Mouse (Mus musculus): ENCODE measurements around the gene Spats2.
"Not testable (repeated sequence)": the region's sequence is repeated elsewhere in the genome, so short reads cannot be mapped to it uniquely, and the experiment has no call there.

The Spats2 gene

GRCm38 (mm10) chr15:99151324-99151723, 25.6 kb downstream of the Spats2 start:
- no peak for DNase-seq

DNA sequence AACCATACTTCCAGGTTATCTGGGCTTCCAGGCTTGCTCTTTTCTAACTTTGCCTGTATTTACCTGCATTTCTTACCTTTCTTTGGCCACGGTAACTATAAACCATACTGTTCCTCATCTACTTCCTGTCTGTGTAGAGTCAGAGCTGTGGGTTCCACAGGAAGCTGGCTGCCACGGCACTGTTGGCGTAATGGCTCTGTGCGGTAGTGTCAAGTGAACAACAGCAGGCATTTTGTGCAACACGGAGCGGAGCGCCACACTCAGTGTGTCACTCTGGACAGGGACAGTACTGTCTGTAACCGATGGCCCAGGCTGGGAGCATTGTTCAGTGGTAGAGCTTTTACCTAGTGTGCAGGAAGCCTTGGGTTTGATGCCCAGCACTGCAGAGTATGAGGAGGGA, 27.8 kb downstream of the Spats2 start:
- no peak for DNase-seq

DNA sequence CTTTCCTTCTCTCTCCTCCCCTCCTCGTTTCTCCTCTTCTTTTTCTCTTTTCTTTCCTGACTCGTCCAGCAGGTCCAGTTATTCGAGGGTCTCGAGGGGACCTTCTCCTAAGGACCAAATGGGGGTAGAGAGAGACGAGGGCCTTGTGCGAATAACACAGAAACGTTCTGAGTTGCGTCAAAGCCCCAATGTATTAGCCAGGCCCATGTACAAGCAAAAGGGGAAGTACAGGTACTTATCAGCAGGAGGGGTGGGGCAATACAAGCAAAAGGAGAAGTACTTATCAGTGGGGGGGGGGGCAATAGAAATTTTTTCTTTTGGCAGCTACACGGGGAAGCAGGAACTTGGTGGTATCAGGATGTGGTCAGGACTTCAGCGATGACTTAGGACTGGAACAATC, 28.8 kb downstream of the Spats2 start:
- not testable (repeated sequence) for DNase-seq

- no peak for DNase-seq
These were observed 38.0 kb downstream of the Spats2 start for GRCm38 (mm10) chr15:99163512-99164365.

DNA sequence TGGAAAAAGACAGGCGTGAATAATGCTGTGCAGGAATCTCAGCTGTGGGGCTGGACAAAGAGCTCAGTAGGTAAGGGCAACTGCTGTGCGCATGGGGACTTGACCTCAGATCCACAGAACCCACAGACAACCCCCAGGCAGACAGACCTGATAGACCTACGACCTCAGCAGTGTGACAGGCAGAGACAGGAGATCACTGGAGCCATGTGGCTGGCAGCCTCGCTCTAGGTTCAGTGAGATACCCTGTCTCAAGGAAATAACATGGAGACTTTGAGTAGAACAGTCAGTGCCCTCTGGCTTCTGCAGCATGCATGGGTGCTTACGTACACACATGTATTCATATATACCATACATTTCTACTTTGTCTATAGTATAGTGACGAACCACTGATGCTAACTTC, 46.4 kb downstream of the Spats2 start:
- DNase-seq, result no peak

GRCm38 (mm10) chr15:99179639-99180038, 53.9 kb downstream of the Spats2 start:
- no peak for DNase-seq

GRCm38 (mm10) chr15:99184217-99184914, 58.6 kb downstream of the Spats2 start:
- no peak for DNase-seq

DNA sequence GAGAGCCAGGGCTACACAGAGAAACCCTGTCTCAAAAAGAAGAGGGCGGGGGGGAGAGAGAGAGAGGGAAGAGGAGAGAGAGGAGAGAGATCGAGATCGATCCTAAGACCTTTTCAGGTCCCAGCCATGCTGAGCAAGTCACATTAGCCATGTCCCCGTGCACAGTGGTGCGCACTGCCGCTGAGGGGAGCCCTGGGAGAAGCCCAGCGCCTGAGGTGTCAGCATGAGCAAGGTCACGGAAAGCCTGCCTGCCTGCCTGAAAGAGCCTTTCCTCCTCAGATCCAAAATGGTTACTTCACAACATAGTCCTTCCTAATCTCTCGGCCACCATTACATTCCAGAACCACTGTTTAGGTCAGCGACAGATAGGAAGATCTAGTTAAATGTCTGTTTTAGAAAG, 68.6 kb downstream of the Spats2 start:
- DNase-seq, result no peak

DNA sequence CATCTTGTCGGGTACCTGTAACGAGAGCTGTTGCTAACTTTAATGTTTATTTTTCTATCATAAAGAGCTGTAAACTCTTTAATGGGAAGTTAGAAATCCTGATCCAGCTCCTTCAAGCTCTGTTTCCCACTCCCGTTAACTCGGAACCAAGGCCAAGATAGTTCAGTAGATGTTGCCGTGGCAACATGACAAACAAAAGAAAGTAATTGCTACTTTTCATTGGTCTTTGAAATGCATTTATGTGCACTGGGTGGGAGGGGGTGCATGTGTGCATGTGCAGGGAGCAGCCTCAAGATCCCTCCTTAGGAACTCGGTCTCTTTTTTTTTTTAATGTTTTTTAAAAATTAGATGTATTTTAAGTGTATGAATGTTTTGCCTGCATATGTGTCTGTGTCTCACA, 69.3 kb downstream of the Spats2 start:
- no peak for DNase-seq

GRCm38 (mm10) chr15:99198761-99199160, 73.0 kb downstream of the Spats2 start:
- DNase-seq, result no peak

GRCm38 (mm10) chr15:99205959-99206358, 80.2 kb downstream of the Spats2 start:
- no peak for DNase-seq

DNA sequence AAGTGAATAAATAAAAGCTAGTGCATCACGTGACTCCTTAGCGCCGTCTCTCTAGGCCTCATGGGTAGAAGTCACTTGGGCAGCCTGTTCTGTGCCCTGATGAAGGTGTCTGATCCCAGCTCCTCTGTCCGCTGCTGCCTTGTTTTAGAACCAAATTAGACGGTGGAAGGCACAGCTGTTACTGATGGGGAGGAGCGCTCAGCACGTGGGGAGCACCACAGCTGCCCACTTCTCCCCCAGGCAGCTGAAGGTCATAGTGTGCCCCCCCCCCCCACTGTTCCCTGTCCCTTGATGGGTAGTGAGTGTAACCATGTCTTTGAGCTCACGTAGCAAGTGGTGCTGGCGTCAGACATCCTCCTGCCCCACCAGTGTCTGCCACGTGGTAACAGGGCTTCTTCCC, 87.5 kb downstream of the Spats2 start:
- no peak for DNase-seq

GRCm38 (mm10) chr15:99214941-99215340, 89.2 kb downstream of the Spats2 start:
- DNase-seq, result no peak

DNA sequence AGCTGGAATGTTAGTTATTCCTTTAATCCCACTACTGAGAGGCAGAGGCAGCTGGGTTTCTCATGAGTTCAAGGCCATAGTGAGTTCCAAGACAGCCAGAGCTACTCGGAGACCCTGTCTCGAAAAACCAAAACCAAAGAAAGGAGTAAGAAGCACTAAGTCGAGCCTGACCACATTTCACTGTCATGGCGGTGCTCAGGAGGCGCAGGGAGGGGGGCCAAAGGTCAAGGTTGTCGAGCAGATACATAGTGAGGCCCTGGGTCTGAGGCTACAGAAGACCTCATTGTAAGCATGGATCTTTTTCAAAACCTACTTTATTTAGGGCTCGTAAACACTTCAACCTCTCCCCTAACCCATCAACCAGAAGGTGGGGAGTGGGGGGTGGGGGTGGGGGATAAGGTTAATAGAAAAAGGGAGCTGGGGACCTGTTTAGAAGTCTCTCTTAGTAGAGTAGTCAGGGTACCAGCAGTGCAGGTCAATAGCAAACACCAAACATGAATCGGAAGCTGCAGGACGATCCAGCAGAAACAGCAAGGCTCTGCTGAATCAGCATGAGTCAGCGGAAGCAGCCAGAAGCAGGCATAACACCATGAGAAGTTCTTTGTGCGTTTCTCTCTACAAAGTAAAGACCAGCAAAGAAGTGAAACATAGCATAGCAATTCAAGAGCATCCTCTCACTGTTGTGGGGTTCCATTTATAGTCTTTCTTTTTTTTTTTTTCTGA, 90.2 kb downstream of the Spats2 start:
- DNase-seq, result no peak

DNA sequence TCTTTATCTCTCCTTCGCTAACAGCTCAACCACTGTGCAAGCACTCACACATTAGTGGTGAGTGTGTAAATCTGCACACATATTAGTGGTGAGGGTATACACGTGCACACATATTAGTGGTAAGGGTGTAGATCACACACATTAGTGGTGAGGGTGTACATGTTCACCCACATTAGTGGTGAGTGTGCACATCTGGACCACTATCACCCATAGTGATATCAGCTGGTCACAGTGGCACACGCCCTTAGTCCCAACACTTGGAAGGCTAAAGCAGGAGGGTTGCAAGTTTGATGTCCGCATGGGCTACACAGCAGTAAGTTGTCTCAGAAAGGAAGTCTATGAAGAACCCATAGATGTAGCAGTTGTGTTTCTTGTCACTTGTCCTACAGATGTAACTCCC, 91.9 kb downstream of the Spats2 start:
- DNase-seq, result no peak

GRCm38 (mm10) chr15:99221315-99221952, 95.7 kb downstream of the Spats2 start:
- DNase-seq, result no peak

- no peak for DNase-seq
These were observed 97.3 kb downstream of the Spats2 start for GRCm38 (mm10) chr15:99222794-99223584.

DNA sequence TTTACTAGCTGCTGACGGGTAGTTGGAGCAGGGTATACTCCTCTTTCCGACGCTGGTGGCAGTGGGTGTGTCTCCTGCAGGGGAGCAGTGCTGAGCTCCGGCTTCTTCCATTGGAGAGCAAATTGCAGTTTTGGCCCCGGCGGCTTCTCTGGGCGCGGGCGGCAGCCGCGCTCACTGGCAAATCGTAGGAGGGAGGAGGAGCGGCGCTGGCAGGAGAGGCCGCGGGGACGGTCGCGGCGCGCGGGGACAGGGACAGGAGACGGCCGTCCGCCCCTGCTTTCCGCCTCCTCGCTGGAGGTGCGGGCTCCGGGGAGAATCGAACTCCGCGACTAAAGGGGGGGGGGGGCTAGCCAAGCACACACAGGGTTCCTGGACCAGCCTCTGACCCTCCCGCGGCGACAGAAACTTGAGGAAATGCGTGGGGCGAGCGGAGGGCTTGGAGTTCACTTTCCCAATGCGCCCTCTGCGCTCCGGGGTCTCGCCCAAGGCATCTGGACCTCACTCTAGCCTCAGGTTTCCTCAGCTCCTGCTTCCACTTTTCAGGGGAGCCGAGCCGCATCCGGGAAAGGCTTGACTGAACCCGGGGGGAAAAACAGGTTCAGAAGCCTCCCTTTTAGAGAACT, 98.0 kb downstream of the Spats2 start:
- peak; percentile 59 for DNase-seq

- peak; percentile 69 for DNase-seq
These were observed 98.6 kb downstream of the Spats2 start, which contains the start of gene Kcnh3 for GRCm38 (mm10) chr15:99224208-99224911. Kcnh3 (plus strand) TSS chr15:99224861.

- DNase-seq, result no peak
These were observed 99.5 kb downstream of the Spats2 start for GRCm38 (mm10) chr15:99225081-99225810.

All from cerebellum, adult 9-11 months (tissue).